Comparison of ENCODE assay signal across 21 mouse cellular contexts in genomic region chr4:148481557-148482168, GRCm38 (mm10). TPM values are rescaled to one million over a fixed set of nuclear protein-coding genes. Genes with fewer than 3 reads are reported as not detected.
DNase-seq lines count a peak whose midpoint lies in the region; ATAC-seq and TF ChIP-seq lines count a peak whose summit lies in the region.
"Had no signal": no experiment of that assay in that cellular context is flagged by ENCODE, and none has a peak within 500 bp of the region (broad histone marks: within the 10 kb centered on the region; RNA-seq: fewer than 3 reads in every experiment).

No protein-coding gene starts in this region.

- TF ChIP-seq POLR2A in brain, embryonic 14.5 days (IDR thresholded peaks at IDR 0.05; ENCODE audit: borderline replicate concordance, extremely low read depth, insufficient read depth, insufficient read length, poor library complexity, severe bottlenecking), result no peak

- no peak overlapping the region for H3K4me2 ChIP-seq in midbrain, embryonic 14.5 days (ENCODE audit: low read length)
- H3K4me2 ChIP-seq: forebrain, embryonic 15.5 days; heart, embryonic 13.5 days; hindbrain, embryonic 12.5 days had no signal

- peaks cover 96% of the 10 kb centered on the region for H3K36me3 ChIP-seq in midbrain, embryonic 14.5 days (ENCODE audit: control insufficient read depth, insufficient read depth, low read length)

- H3K9ac ChIP-seq in midbrain, embryonic 14.5 days (replicated peaks; ENCODE audit: low read length), result no peak overlapping the region
- H3K9ac ChIP-seq: forebrain, embryonic 15.5 days; heart, embryonic 13.5 days; hindbrain, embryonic 12.5 days had no signal

- H3K9me3 ChIP-seq in midbrain, embryonic 14.5 days (ENCODE audit: control insufficient read depth, low read length), result no peaks in the 10 kb centered on the region
- H3K9me3 ChIP-seq: forebrain, embryonic 15.5 days; heart, embryonic 13.5 days; hindbrain, embryonic 12.5 days had no signal

- no peaks in the 10 kb centered on the region for H3K27me3 ChIP-seq in midbrain, embryonic 14.5 days (ENCODE audit: control insufficient read depth, insufficient read depth, low read length)
- H3K27me3 ChIP-seq: CH12.LX; forebrain, embryonic 15.5 days; heart, embryonic 13.5 days; hindbrain, embryonic 12.5 days; Patski had no signal

- H3K27ac ChIP-seq in gastrocnemius, adult 2 months, result no peak overlapping the region
- H3K27ac ChIP-seq in midbrain, embryonic 14.5 days (replicated peaks; ENCODE audit: low read depth, low read length), result no peak overlapping the region
- H3K27ac ChIP-seq: forebrain, embryonic 15.5 days; heart, embryonic 13.5 days; hindbrain, embryonic 12.5 days had no signal

- TF ChIP-seq CTCF in gastrocnemius, adult 2 months (IDR thresholded peaks at IDR 0.05), result no peak
- TF ChIP-seq CTCF in brain, embryonic 14.5 days (IDR thresholded peaks at IDR 0.05; ENCODE audit: borderline replicate concordance, extremely low read depth, insufficient read depth, insufficient read length), result no peak

- no peaks in the 10 kb centered on the region for H3K4me1 ChIP-seq in midbrain, embryonic 14.5 days (ENCODE audit: control insufficient read depth, insufficient read depth, low read length)
- H3K4me1 ChIP-seq: forebrain, embryonic 15.5 days; heart, embryonic 13.5 days; hindbrain, embryonic 12.5 days had no signal

- no peak for ATAC-seq in midbrain, embryonic 14.5 days (ENCODE audit: low FRiP score, low TSS enrichment)
- ATAC-seq: activated CD4-positive, CD25-positive, alpha-beta regulatory T cell, adult 4 months; forebrain, embryonic 15.5 days; hindbrain, embryonic 16.5 days; Patski had no signal

- WGBS in midbrain, embryonic 14.5 days, result 56% methylated on average over 2 of the region's 2 CpGs

- no peak overlapping the region for H3K4me3 ChIP-seq in gastrocnemius, adult 2 months
- H3K4me3 ChIP-seq in midbrain, embryonic 14.5 days (replicated peaks; ENCODE audit: low read depth, low read length), result no peak overlapping the region
- H3K4me3 ChIP-seq: forebrain, embryonic 15.5 days; heart, embryonic 13.5 days; hindbrain, embryonic 12.5 days had no signal

- intact Hi-C loops in gastrocnemius, adult 2 months (cut with DNase I), result no loop called here
- intact Hi-C loops in heart, postnatal 14 days (cut with DNase I), result no loop called here

- peak; percentile 1 for DNase-seq in gastrocnemius, adult 2 months
- DNase-seq in gastrocnemius, postnatal 25 days, result no peak
- peak; percentile 52 for DNase-seq in brain, embryonic 14.5 days (ENCODE audit: low read depth)
- DNase-seq in midbrain, embryonic 14.5 days, result peak; percentile 63
- DNase-seq in kidney, adult 11 months, result no peak
- no peak for DNase-seq in spleen, adult 12 weeks (ENCODE audit: low spot score)
- no peak for DNase-seq in heart, postnatal 14 days
- DNase-seq: adrenal gland, postnatal 14 days; cerebellum, adult 18-20 months; cerebellum, adult 9-11 months; cerebellum, postnatal 36 days; gastrocnemius, postnatal 36 days; heart, adult 11 months; heart, postnatal 4 days had no signal

RNA-seq across cellular contexts. Expression of gene Angptl7, which starts 18.6 kb away (rescaled TPM):
- total RNA-seq in gastrocnemius, adult 2 months (2021), result 10 to 100 TPM; 27.8 to 52.8 TPM
- 10 to 100 TPM in 1 of 2 experiments, 1 to 10 TPM in 1; 9.4 to 22.7 TPM for total RNA-seq in gastrocnemius, postnatal 25 days (2021)
- polyA plus RNA-seq in brain, embryonic 14.5 days (2012; rRNA removed), result 0.05 and 0.08 TPM in 2 replicates
- 0.26 and 0.41 TPM in 2 replicates for polyA plus RNA-seq in midbrain, embryonic 14.5 days (2014; fragmentation: Nextera tagmentation; extraction: Ambion mirVana)
- 1 to 10 TPM; 2.8 to 5.7 TPM for total RNA-seq in heart, postnatal 14 days (2021)
- total RNA-seq: CH12.LX had no signal

RNA-seq across cellular contexts. Expression of gene Mtor, which starts 33.3 kb away (rescaled TPM):
- 10 to 100 TPM; 36.3 to 37.1 TPM for total RNA-seq in gastrocnemius, adult 2 months (2021)
- total RNA-seq in gastrocnemius, postnatal 25 days (2021), result 10 to 100 TPM; 30.6 to 30.9 TPM
- 27.0 and 41.1 TPM in 2 replicates for polyA plus RNA-seq in brain, embryonic 14.5 days (2012; rRNA removed)
- polyA plus RNA-seq in midbrain, embryonic 14.5 days (2014; fragmentation: Nextera tagmentation; extraction: Ambion mirVana), result 30.6 and 34.8 TPM in 2 replicates
- 10 to 100 TPM; 46.6 to 51.9 TPM for total RNA-seq in heart, postnatal 14 days (2021)

RNA-seq across cellular contexts. Expression of gene Ubiad1, which starts 37.1 kb away (rescaled TPM):
- total RNA-seq in gastrocnemius, adult 2 months (2021), result 10 to 100 TPM; 10.3 to 18.0 TPM
- 10 to 100 TPM; 11.1 to 14.9 TPM for total RNA-seq in gastrocnemius, postnatal 25 days (2021)
- 15.8 and 16.7 TPM in 2 replicates for polyA plus RNA-seq in brain, embryonic 14.5 days (2012; rRNA removed)
- 14.7 and 15.9 TPM in 2 replicates for polyA plus RNA-seq in midbrain, embryonic 14.5 days (2014; fragmentation: Nextera tagmentation; extraction: Ambion mirVana)
- total RNA-seq in heart, postnatal 14 days (2021), result 10 to 100 TPM; 18.9 to 22.1 TPM

Comparison
In these comparisons a context has a peak if more than half of its experiments do, and no peak if none do; other contexts are left out.
1. DNase-seq: peak in gastrocnemius, adult 2 months (single experiment), brain, embryonic 14.5 days (single experiment) and midbrain, embryonic 14.5 days (single experiment); none in gastrocnemius, postnatal 25 days (single experiment), kidney, adult 11 months (single experiment), spleen, adult 12 weeks (single experiment) and heart, postnatal 14 days (0 of 2).